Mouse (Mus musculus): ENCODE results near the gene Hist1h4k.
A peak's percentile ranks its signal among the peaks of the same experiment; 100 is the strongest.
"Not testable (repeated sequence)": the region's sequence is repeated elsewhere in the genome, so short reads cannot be mapped to it uniquely, and the experiment has no call there.

The Hist1h4k gene

GRCm38 (mm10) chr13:21750159-21751017 is at the start of gene Hist1h4k:
TSS of gene Hist1h4k (minus strand) at chr13:21750505.
- DNase-seq, result peak; percentile 99

GRCm38 (mm10) chr13:21797163-21797562 is 46.9 kb upstream of the Hist1h4k start:
- DNase-seq, result not testable (repeated sequence)

DNA sequence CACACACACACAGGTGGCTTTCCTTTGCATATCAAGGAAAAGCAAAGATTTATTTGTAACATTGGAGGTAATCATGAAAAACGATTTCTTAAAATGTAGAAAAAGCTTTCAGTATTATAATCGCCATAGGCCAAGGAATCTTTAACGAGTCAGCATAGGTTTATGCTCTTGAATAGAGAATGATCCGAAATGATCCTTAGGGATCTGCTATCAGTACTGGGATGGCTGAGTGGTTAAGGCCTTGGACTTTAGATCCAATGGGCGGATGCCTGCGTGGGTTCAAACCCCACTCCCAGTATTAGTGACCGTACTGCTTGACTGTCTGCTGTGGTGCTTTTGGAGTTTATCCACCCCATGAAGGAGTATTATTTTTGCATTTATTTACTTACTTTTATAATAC is 45.3 kb upstream of the Hist1h4k start:
- DNase-seq, result peak; percentile 17

DNA sequence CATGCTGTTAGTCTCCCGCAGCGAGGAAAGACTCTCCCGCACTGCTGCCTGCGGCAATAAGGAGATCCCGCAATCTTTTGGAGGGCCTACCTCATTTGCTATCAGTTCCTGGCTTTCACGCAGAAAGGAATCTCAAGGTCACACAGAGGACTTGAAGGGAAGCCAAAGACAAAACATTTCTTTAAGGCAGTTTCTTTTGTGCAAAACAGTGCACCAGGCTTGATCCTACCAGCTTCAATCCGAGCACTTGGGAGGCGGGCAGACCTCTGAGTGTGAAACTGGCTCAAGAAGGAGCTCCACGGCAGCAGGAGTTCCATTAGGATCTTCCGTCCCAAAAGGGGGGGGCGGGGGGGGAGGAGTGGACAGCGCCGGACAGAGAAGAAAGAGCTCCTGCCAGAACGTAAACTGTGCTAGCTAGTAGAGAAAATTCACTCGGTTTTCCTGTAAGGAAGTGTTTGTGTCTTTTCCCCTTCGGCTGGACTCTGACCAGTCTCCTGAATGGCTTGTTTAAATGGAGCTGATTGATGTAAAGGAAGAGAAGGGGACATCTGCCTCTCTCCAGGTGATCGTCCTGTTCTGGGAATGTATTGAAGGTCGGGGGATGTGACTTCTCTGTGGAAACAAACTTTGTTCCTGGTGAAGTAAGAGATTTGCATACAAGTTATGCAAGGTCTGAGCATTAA is 40.4 kb upstream of the Hist1h4k start:
- DNase-seq, result peak; percentile 75

DNA sequence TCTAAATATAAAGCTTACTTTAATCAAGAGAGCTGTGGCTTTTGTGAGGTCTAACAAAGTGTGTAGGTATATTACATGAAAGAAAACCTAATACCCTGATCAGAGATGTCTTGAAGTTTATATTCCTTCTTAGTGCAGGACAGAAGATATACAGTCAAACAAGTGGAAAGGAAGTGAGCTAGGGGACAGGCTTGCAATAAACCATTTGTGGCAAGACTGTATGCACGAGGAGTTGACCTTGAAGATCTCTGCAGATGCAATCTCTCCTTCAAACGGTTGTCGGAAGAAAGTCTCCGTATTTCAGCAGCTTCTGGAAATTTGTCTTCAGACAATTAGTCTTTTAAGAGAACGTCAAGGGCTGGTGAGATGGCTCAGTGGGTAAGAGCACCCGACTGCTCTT is 39.6 kb upstream of the Hist1h4k start:
- no peak for DNase-seq

DNA sequence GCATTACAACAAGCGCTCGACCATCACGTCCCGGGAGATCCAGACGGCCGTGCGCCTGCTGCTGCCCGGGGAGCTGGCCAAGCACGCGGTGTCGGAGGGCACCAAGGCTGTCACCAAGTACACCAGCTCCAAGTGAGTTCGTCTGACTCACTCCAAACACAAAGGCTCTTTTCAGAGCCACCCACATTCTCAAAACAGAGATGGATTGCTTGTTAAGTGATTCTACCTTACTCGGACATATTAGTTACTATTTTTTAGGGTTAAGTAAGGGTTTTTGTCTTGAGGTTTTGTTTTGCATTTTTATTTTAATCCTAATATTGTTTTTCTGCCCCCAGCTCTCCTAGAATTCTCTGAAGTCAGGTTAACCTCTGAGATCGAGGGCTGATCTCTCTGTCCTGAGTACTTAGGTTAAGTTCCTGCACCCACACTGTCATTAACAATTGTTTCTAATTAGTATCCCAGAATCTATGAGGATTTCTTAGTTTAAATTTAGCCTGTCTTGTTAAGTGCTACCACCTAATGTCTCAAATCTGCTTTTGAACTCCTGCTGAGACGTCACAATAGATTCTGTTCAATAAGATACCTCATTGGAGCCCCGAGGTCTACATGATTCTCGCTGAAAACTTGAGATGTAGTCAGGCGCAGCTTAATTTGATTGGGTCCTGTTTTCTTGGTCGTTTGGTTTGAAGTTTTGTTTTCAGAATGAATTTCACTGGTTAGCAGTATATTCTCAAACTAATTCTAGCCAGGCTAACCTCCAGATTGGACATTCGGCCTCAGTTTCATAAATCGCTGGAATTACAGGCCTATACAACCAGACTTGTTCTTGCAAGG is 37.7 kb upstream of the Hist1h4k start:
- no peak for DNase-seq

- peak; percentile 99 for DNase-seq
Observed at GRCm38 (mm10) chr13:21786899-21787629, 36.8 kb upstream of the Hist1h4k start, which contains the start of the genes Hist1h2an and Hist1h2bp. TSS of gene Hist1h2an (minus strand) at chr13:21787218. TSS of gene Hist1h2bp (plus strand) at chr13:21787461.

GRCm38 (mm10) chr13:21786189-21786898 is 36.0 kb upstream of the Hist1h4k start:
- peak; percentile 30 for DNase-seq

GRCm38 (mm10) chr13:21784311-21784710 is 34.0 kb upstream of the Hist1h4k start:
- peak; percentile 36 for DNase-seq

DNA sequence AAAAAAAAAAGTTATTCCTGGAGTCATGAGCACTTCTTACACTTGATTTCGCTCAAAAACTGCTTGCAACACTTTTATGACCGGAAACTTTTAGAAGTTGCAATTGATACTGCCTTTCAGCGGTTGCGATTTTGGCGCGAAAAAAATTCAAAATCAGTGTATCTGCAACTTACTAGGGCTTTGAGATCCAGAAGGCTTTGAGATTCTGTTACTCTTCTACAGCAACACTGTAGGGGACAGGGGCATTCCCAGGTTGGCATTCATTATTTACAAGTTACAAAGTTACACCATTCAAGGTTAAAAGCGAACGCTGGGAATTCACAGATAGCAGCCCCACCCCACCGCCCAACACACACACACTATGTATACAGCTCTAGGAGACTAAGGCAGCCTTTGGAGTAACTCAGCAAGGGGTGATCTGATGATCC is 33.4 kb upstream of the Hist1h4k start:
- peak; percentile 79 for DNase-seq

DNA sequence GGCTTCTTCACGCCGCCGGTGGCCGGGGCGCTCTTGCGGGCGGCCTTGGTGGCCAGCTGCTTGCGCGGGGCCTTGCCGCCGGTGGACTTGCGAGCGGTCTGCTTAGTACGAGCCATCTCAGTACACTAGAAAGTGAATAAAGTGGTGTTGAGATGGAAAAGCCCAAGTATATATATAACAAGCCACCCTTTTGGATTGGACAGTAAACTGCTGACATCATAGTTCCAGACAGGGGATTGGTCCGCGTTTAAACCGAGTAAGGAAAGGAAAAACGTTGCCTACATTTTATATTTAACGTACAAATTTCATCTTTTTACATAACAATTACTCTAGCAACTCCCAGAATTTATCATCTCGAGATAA is 32.9 kb upstream of the Hist1h4k start, which contains the start of gene Hist1h3i:
TSS of gene Hist1h3i (minus strand) at position 116 of the 363 bp plus-strand sequence.
- peak; percentile 98 for DNase-seq

DNA sequence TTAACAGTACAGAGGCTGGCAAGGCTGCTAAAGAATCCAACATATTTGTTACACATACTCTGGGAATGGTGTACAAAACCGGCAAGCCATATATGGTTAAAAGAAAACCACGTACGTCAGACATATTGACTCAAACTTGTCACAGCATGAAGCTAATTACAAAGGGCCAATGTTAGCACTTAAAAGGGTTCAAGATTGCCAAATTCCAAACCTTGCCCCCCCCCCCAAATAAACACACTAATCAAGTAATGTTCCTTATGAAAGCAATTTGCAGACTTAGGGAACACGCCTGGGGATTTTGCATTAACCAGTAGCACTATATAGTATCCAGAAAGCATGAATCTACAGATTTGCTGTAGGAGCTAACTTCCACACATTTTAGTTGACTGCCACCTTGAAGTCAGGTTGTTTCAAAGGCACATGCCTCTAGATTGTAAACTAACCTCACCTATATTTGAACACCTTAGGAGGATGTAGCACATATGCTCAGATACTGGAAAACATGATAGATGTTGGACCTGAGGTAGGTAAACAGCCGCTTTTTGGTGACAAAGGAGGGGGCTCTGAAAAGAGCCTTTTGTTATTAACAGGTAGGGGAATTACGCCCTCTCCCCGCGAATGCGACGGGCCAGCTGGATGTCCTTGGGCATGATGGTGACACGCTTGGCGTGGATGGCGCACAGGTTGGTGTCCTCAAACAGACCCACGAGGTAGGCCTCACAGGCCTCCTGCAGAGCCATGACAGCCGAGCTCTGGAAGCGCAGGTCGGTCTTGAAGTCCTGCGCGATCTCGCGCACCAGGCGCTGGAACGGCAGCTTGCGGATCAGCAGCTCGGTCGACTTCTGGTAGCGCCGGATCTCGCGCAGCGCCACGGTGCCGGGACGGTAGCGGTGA is 32.3 kb upstream of the Hist1h4k start:
- DNase-seq, result not testable (repeated sequence)

DNA sequence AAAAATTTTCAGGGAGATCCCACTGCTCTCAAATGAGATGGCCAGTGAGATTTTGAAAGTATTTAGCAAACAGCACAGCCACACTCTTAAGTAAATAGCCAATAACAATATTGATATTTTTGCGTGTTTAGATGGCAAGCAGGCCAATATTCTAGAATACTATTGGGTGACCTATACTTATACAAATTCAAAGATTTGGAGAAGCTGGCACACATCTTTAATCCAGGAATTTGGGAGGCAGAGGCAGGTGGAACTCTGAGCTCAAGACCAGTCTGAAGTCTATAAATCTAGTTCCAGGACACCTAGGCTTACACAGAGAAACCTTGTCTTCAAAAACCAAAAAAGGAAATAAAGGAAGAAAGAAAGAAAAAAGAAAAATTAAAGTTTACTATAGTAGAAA is 31.3 kb upstream of the Hist1h4k start:
- no peak for DNase-seq

DNA sequence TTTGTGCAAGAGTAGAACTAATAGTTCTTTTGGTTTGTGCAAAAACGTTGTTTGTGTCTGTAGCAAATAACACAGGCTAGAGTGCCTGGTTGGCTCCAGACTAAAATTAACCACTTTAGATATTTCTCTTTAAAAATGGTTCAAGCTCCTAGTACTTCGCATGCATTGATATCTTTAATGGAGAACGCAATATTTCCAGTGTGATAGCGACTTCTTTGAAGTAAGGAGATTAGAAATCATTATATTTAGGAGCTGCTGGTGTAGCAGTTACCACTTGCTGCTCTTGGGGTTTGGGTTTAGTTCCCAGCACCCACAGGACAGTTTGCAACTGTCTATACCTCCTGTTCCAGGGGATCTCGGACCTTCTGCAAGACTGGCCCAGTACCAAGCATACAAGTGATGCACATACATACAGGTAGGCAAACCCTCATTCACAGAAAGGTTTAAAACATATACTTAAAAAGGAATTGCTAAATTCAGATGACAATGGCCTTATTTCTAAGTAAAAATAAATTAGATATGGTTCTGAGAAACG is 30.8 kb upstream of the Hist1h4k start:
- no peak for DNase-seq

DNA sequence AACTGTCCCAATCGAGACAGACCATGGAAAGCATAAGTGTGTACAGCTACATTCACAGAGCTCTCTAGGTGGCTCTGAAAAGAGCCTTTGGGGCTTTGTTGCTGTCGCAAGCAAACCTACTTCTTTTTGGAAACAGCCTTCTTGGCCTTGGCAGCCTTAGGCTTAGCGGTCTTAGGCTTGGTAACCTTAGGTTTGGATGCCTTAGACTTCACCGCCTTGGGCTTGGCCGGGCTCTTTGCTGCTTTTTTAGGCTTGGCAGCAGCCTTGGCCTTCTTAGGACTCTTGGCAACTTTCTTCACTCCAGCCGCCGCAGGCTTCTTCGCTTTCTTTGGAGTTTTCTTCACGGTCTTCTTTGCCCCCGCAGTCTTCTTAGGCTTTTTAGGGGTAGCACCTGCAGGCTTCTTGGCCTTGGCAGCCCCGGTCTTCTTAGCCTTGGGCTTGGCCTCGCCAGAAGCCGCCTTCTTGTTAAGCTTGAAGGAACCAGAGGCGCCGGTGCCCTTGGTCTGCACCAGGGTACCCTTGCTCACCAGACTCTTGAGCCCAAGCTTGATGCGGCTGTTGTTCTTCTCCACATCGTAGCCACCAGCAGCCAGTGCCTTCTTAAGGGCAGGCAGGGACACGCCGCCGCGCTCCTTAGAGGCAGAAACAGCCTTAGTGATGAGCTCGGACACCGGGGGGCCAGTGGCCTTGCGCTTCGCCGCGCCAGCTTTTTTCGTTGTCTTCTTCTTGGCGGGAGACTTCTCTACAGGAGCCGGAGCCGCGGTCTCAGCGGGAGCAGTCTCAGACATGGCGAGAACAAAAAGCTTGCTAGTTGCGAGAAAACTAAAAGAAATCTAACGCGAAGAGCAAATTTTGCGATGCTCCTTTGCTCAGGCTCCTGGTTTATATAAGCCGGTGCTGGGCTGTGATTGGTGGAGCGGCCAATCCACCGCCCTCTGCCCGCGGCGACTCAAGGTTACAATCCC is 29.7 kb upstream of the Hist1h4k start, which contains the start of gene Hist1h1b:
TSS of gene Hist1h1b (minus strand) at position 859 of the 965 bp plus-strand sequence.
- peak; percentile 96 for DNase-seq

GRCm38 (mm10) chr13:21778814-21779766 is 28.8 kb upstream of the Hist1h4k start:
- peak; percentile 98 for DNase-seq

GRCm38 (mm10) chr13:21755707-21756106 is 5.4 kb upstream of the Hist1h4k start:
- no peak for DNase-seq

All from heart, adult 11 months (tissue).